Mouse (Mus musculus): ENCODE measurements around the gene Atp5d.

- TF ChIP-seq EP300 (IDR thresholded peaks at IDR 0.05; ENCODE audit: low read depth), result no peak
- TF ChIP-seq CTCF (IDR thresholded peaks at IDR 0.05; ENCODE audit: low read depth), result no peak
Observed at GRCm38 (mm10) chr10:80135641-80136040, 2.8 kb upstream of the Atp5d start.
